Mouse (Mus musculus): Measurements from ENCODE around the gene Agfg2. TPM values are rescaled to one million over a fixed set of nuclear protein-coding genes. Genes with fewer than 3 reads are reported as not detected.

Gene Agfg2
- total RNA-seq, 2 experiments from 2014 or later: 46.9 to 48.9 TPM

- DNase-seq (ENCODE audit: low spot score in 2 of 2): no peak
Observed at GRCm38 (mm10) chr5:137611245-137611602, 73.3 kb downstream of the Agfg2 start.

DNA sequence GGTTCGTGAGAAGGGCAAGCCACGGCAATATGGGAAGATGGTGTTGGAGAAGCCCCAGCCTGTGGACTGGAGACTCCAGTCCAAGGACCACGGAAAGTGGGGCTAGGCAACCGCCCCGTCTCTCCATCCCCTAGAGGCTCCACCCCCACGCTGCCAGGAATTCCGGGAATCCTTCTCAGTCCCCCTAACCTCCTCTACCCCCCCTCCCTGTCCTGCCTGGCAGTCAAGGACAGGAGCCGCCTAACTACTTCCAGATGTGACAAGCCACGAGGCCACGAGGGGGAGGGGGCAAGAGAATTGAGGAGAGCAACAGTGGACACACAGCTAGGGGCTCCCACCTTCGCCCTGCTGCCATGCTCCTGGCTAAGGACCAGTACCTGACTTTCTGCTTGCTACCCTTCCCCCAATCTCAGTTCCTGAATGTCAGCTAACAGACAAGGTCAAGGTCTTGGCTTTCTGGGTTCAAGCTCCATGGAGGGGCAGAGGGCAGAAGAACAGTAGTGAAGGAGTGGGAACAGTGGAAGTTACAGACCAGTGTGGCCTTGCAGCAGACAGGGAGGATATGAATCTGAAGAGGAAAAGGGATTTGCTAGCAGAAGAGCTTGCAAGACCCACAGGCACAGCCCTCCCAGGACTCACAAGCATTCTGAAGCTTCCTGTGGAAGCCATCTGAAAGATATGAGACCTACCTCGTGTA is 73.8 kb downstream of the Agfg2 start:
- DNase-seq (ENCODE audit: low spot score in 2 of 2): no peak

DNA sequence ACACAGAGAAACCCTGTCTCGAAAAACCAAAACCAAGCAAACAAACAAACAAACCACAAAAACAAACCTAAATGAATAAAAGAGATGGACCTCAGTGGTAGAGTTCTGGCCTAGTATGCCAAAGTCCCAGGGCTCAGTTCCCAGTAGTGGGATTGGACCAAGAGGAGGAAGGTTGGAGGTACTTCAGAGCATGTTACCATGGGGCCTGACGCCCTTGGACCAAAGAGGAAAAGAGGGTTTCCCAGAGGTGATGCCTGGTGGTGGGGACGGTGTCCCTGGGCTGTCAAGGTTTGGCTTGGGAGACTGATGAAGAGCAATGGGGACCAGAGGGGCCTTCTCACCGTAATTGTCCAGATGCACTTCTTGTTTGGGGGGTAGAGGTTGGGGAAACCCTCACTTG is 74.5 kb downstream of the Agfg2 start:
- DNase-seq (ENCODE audit: low spot score in 2 of 2): no peak

GRCm38 (mm10) chr5:137609292-137609691 is 75.2 kb downstream of the Agfg2 start:
- DNase-seq (ENCODE audit: low spot score in 2 of 2): no peak

DNA sequence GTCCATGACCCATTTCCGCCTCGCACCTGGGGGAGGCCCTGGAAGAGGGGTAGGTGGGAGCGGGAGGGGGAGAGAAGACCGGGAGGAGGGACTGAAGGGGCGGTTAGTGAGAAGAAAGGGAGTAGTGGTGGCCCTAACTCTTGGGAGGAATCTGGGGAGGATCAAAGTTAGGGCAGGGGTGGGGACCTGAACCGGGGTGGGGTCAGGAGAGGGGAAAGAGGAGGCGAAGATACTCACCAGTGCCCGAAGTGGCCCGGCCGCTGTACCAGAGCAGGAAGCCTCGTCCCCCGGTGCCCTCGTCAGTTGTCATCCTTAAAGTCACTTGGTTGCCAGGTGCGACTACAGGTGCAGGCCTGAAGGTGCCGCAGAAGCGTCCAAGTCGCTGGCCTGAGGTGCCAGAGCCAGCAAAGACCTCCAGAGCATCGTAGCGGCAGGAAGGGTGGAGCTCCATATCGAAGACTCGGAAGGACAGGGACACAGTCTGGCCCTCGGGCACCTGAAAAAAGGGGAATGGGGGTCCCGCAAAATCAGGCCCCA is 75.8 kb downstream of the Agfg2 start:
- DNase-seq (ENCODE audit: low spot score in 2 of 2): no peak

DNA sequence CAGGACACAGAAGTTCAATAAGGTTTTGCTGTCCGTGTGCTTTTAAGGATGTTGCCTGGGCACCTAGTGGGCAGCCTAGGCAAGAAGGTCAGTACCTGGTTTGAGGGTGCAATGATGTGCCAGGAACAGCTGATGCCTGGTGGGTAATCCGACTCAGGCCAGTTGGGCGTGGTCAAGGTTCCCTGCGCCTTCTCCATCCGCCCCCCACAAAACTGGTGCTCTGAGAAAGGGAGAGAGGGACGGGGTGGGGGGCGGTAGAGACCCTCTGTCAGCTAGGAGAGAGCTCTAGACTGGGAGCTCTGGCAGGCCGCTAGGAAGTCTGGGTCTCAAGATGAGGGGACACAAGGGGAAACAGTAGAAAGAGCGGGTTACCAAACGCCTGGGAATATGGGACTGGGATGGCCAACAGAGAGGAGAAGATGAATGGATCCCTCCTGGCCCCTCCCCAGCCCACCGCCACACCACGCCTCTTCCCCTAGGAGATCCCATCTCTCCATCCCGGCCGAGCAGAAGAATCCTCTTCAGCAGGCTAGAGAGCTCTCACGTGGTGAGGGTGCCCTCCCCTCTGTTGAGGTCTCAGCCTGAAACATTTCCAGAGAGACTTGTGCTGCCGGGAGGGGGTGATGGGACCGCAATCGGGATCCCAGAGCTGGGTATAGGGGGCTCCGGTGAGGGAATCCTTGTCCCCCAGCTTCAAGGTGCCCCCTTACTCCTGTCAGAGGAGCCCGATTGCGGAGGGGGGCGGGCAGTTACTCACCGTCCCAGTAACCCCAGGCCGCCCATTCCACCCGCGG is 76.5 kb downstream of the Agfg2 start:
- no peak for DNase-seq (ENCODE audit: low spot score in 2 of 2)

DNA sequence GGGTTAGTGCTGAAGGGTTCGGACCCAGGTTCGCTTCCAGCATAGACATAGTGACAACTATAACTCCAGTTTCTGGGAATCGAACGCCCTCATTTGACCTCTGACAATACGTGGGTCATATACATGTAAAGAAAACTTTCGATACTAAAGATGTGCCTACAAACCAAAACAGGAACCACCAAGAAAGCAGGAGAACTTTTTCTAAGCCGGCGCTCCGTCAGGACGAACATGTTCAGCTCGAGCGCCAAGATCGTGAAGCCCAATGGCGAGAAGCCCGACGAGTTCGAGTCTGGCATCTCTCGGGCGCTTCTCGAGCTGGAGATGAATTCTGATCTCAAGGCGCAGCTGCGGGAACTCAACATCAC is 83.2 kb downstream of the Agfg2 start:
- DNase-seq (ENCODE audit: low spot score in 2 of 2): no peak

DNA sequence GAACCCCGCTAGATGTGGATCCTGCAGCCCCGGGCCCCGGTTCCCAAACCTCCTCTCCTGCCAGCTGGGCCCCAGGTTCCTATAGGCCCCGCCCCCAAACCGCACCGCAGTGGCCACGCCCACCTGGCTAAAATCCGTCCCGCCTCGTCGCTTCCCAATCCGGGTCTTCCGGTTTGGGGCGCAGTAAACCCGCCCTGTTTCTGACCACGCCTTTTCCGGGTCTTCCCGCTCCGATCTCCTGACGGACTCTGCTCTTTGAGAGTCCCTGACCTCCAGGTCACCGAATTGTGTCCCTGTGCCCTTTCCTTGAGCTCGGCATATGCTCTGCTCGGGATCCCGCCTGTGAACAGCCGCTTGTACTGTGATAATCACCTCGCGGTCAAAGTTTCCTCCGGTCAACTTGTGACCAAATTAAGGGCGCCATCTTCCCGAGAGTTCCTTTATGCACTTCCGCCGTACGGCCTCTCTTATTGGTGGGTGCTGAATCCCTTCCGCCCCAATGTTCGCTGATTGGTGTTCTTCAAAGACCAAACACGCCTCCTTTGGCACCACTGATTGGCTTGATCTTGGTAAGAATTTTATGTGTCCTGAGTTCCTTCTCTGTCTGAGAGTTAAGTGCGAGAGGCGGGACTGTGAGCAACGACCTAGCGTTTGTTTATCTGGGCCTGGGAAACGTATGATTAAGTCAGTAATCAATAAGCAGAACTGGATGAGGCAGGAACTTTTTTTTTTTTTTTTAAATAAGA is 83.7 kb downstream of the Agfg2 start, which contains the start of gene Mospd3:
Gene Mospd3 (minus strand): TSS at position 440 of the 746 bp plus-strand sequence.
- peak; percentile 94 to 95 for DNase-seq (ENCODE audit: low spot score in 2 of 2)

Other genes starting within 250 kb of the Agfg2 start
- under 1 TPM; 0.12 to 0.30 TPM for gene Zan, start 207.7 kb downstream of the Agfg2 start, total RNA-seq (2021)
- gene Pop7, start 182.2 kb downstream of the Agfg2 start, total RNA-seq (2021): 10 to 100 TPM; 31.3 to 33.3 TPM
- gene Gigyf1, start 166.2 kb downstream of the Agfg2 start, total RNA-seq (2021): 10 to 100 TPM; 62.3 to 65.6 TPM
- not detected for gene Epo, start 151.5 kb downstream of the Agfg2 start, total RNA-seq (2021)
- 100 to 1,000 TPM; 607 to 661 TPM for gene Gnb2, start 151.2 kb downstream of the Agfg2 start, total RNA-seq (2021)
- gene Actl6b, start 131.2 kb downstream of the Agfg2 start, total RNA-seq (2021): 100 to 1,000 TPM; 112 to 115 TPM
- 10 to 100 TPM; 12.8 to 13.2 TPM for gene Tfr2, start 114.9 kb downstream of the Agfg2 start, total RNA-seq (2021)
- gene Mospd3, start 83.7 kb downstream of the Agfg2 start, total RNA-seq (2021): 10 to 100 TPM; 23.0 to 24.6 TPM
- 10 to 100 TPM; 12.6 to 15.2 TPM for gene Pcolce, start 70.9 kb downstream of the Agfg2 start, total RNA-seq (2021)
- gene Fbxo24, start 55.7 kb downstream of the Agfg2 start, total RNA-seq (2021): under 1 TPM; 0.21 to 0.45 TPM
- gene Lrch4, start 55.6 kb downstream of the Agfg2 start, total RNA-seq (2021): 10 to 100 TPM; 13.8 to 14.3 TPM
- 10 to 100 TPM in 1 of 2 experiments, 1 to 10 TPM in 1; 9.7 to 10.1 TPM for gene Gm20605, start 55.6 kb downstream of the Agfg2 start, total RNA-seq (2021)
- gene Sap25, start 43.4 kb downstream of the Agfg2 start, total RNA-seq (2021): 10 to 100 TPM in 1 of 2 experiments, 1 to 10 TPM in 1; 6.9 to 10.6 TPM
- under 1 TPM; 0.44 to 0.87 TPM for gene Irs3, start 39.0 kb downstream of the Agfg2 start, total RNA-seq (2021)
- 10 to 100 TPM; 80.1 to 82.0 TPM for gene Nyap1, start 56.9 kb upstream of the Agfg2 start, total RNA-seq (2021)
- gene Tsc22d4, start 61.0 kb upstream of the Agfg2 start, total RNA-seq (2021): 100 to 1,000 TPM; 139 to 145 TPM
- 10 to 100 TPM; 23.7 to 25.7 TPM for gene Ppp1r35, start 94.1 kb upstream of the Agfg2 start, total RNA-seq (2021)
- gene Mepce, start 102.9 kb upstream of the Agfg2 start, total RNA-seq (2021): 10 to 100 TPM; 39.1 to 50.2 TPM
- gene Zcwpw1, start 103.1 kb upstream of the Agfg2 start, total RNA-seq (2021): 1 to 10 TPM; 5.9 to 7.6 TPM
- gene Pilra, start 151.6 kb upstream of the Agfg2 start, total RNA-seq (2021): under 1 TPM; 0.51 to 0.91 TPM
- gene Pilrb1, start 173.4 kb upstream of the Agfg2 start, total RNA-seq (2021): not detected
- under 1 TPM in 1 of 2 experiments, not detected in 1; 0.19 TPM for gene Pilrb2, start 187.1 kb upstream of the Agfg2 start, total RNA-seq (2021)
- gene Cyp3a13, start 236.9 kb upstream of the Agfg2 start, total RNA-seq (2021): under 1 TPM in 1 of 2 experiments, not detected in 1; 0.19 TPM

Measured in left cerebral cortex, adult 18-20 months (tissue).